ENCODE assay signal across 17 mouse cellular contexts in genomic region chr1:130775234-130775633, GRCm38 (mm10). TPM values are rescaled to one million over a fixed set of nuclear protein-coding genes. Genes with fewer than 3 reads are reported as not detected.
"Had no signal": no experiment of that assay in that cellular context is flagged by ENCODE, and none has a peak within 500 bp of the region (broad histone marks: within the 10 kb centered on the region; RNA-seq: fewer than 3 reads in every experiment).

No protein-coding gene starts in this region.

- DNase-seq: liver, embryonic 13.5 days; liver, postnatal 0 days; lung, adult 2 months; lung, postnatal 10 days; right cerebral cortex, postnatal 14 days; thymus, adult 2 months; thymus, postnatal 25 days; thymus, postnatal 4 days had no signal

- H3K27ac ChIP-seq: liver, embryonic 13.5 days; liver, embryonic 15.5 days; lung, embryonic 15.5 days; macrophage; neural tube, embryonic 12.5 days; stomach, embryonic 15.5 days had no signal

- H3K4me2 ChIP-seq: liver, embryonic 11.5 days; liver, embryonic 13.5 days; liver, embryonic 15.5 days; lung, embryonic 15.5 days; neural tube, embryonic 12.5 days; stomach, embryonic 15.5 days had no signal

- H3K36me3 ChIP-seq: liver, embryonic 13.5 days; liver, embryonic 15.5 days; lung, embryonic 15.5 days; neural tube, embryonic 12.5 days; stomach, embryonic 15.5 days had no signal

- H3K27me3 ChIP-seq: lung, embryonic 15.5 days; megakaryocyte, embryonic 14.5 days; neural tube, embryonic 12.5 days; stomach, embryonic 15.5 days had no signal

- H3K4me1 ChIP-seq: liver, embryonic 13.5 days; liver, embryonic 15.5 days; neural tube, embryonic 12.5 days; stomach, embryonic 15.5 days had no signal

- H3K9ac ChIP-seq: liver, embryonic 13.5 days; liver, embryonic 15.5 days; liver, postnatal 0 days; lung, embryonic 15.5 days; neural tube, embryonic 12.5 days; stomach, embryonic 15.5 days had no signal

- H3K9me3 ChIP-seq: liver, embryonic 13.5 days; liver, embryonic 15.5 days; lung, embryonic 15.5 days; megakaryocyte, embryonic 14.5 days; neural tube, embryonic 12.5 days; stomach, embryonic 15.5 days had no signal

- H3K4me3 ChIP-seq: liver, embryonic 13.5 days; liver, embryonic 15.5 days; lung, embryonic 15.5 days; megakaryocyte, embryonic 14.5 days; neural tube, embryonic 12.5 days; stomach, embryonic 15.5 days had no signal

RNA-seq across cellular contexts. Expression of gene Fcamr, which starts 25.5 kb away (rescaled TPM):
- polyA plus RNA-seq: liver, embryonic 11.5 days; liver, embryonic 13.5 days; liver, embryonic 15.5 days; liver, postnatal 0 days; lung, embryonic 15.5 days; macrophage; midbrain, postnatal 0 days; neural tube, embryonic 12.5 days; neural tube, embryonic 14.5 days had no signal

RNA-seq across cellular contexts. Expression of gene Pigr, which starts 51.2 kb away (rescaled TPM):
- polyA plus RNA-seq: lung, embryonic 15.5 days; macrophage; midbrain, postnatal 0 days; neural tube, embryonic 12.5 days; neural tube, embryonic 14.5 days had no signal
